Mouse (Mus musculus) neural tube, embryonic 12.5 days (tissue): ENCODE data around the gene Tdp1. TPM values are rescaled to one million over a fixed set of nuclear protein-coding genes. Genes with fewer than 3 reads are reported as not detected.

ENCODE experiments used
- ATAC-seq: fragments of 200-750 bp; cut with Nextera tagmentation; 2 replicates; pipeline ENCODE4 v1.8.0; 2017; ENCODE audit warnings: low read depth, mild to moderate bottlenecking, moderate TSS enrichment, moderate library complexity; ENCODE audit not compliant: low FRiP score
- H3K27ac ChIP-seq: fragments of 300-500 bp; sonication (generic); 2 replicates; pipeline ENCODE4 v1.5.1; 2016
- H3K27me3 ChIP-seq: fragments of 300-500 bp; sonication (generic); replicated peaks from 2 replicates; pipeline ENCODE4 v1.6.1; 2016; ENCODE audit warnings: mild to moderate bottlenecking
- H3K36me3 ChIP-seq: fragments of 300-500 bp; sonication (generic); 2 replicates; pipeline ENCODE4 v1.6.1; 2016; ENCODE audit warnings: mild to moderate bottlenecking
- H3K4me1 ChIP-seq: fragments of 300-500 bp; sonication (generic); 2 replicates; pipeline ENCODE4 v1.6.1; 2016
- H3K4me2 ChIP-seq: fragments of 300-500 bp; sonication (generic); replicated peaks from 2 replicates; pipeline ENCODE4 v1.6.1; 2016; ENCODE audit warnings: mild to moderate bottlenecking
- H3K4me3 ChIP-seq: fragments of 300-500 bp; sonication (generic); 2 replicates; pipeline ENCODE4 v1.5.1; 2016
- H3K9ac ChIP-seq: fragments of 300-500 bp; sonication (generic); 2 replicates; pipeline ENCODE4 v1.6.1; 2016; ENCODE audit warnings: mild to moderate bottlenecking
- H3K9me3 ChIP-seq: fragments of 300-500 bp; sonication (generic); 2 replicates; pipeline ENCODE4 v1.6.1; 2016; ENCODE audit warnings: mild to moderate bottlenecking
- WGBS: fragments of 180-500 bp; shearing (Covaris S2); methylation state at CpG from one replicate; pipeline ENCODE4 v1.1.7; 2016; 5-methylcytosine and 5-hydroxymethylcytosine counted together
- polyA plus RNA-seq: library from polyadenylated mRNA; unstranded; fragments of >200 nt; fragmentation: Nextera tagmentation; extraction: Ambion mirVana; gene quantifications from 2 replicates; pipeline ENCODE4 v1.2.1, GENCODE M21; 2016

The Tdp1 gene
- polyA plus RNA-seq, 1 experiment from 2014 or later = 62.2 TPM

- H3K36me3 ChIP-seq = peaks cover 35% of the 10 kb centered on the region
- 92% methylated on average over 8 of the region's 8 CpGs for WGBS
- H3K9ac ChIP-seq = no peak overlapping the region
- H3K27ac ChIP-seq = no peak overlapping the region
- no peaks in the 10 kb centered on the region for H3K9me3 ChIP-seq
- no peak overlapping the region for H3K4me2 ChIP-seq
- H3K27me3 ChIP-seq = no peaks in the 10 kb centered on the region
- H3K4me3 ChIP-seq = no peak overlapping the region
- no peak for ATAC-seq
- no peaks in the 10 kb centered on the region for H3K4me1 ChIP-seq
Observed at GRCm38 (mm10) chr12:99935403-99935802, 51.1 kb downstream of the Tdp1 start.

- Histone ChIP-seq H3K9me3 (no peaks in the 10 kb centered on the region), H3K4me3 (no peak overlapping the region), H3K36me3 (peaks cover 29% of the 10 kb centered on the region), H3K27me3 (no peaks in the 10 kb centered on the region), H3K9ac (no peak overlapping the region), H3K27ac (no peak overlapping the region), H3K4me2 (no peak overlapping the region), H3K4me1 (no peaks in the 10 kb centered on the region)
- WGBS = 80% methylated on average over 4 of the region's 4 CpGs
- ATAC-seq = no peak
Observed at GRCm38 (mm10) chr12:99938476-99938875, 54.2 kb downstream of the Tdp1 start.

DNA sequence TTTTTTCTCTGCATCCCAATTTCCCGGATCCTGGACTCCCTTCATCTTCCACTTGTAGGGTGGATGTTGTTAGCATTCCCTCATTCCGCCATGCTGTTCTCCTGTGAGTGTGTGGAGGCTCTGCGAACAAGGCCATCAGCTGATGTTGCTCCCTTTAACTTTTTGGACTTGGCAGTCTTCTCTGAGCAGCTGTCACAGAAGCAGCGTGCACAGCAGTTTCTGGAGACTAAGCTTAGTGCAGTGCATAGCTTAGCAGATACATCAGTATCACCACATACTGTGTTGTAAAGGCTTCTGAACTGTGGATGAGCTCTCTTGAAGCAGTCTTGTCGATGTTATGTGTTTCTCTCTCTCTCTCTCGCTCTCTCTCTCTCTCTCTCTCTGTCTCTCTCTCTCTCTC, 54.9 kb downstream of the Tdp1 start:
- no peak for ATAC-seq
- Histone ChIP-seq H3K9me3 (no peaks in the 10 kb centered on the region), H3K4me1 (no peaks in the 10 kb centered on the region), H3K4me3 (no peak overlapping the region), H3K27ac (no peak overlapping the region), H3K27me3 (no peaks in the 10 kb centered on the region), H3K4me2 (no peak overlapping the region), H3K36me3 (peaks cover 29% of the 10 kb centered on the region), H3K9ac (no peak overlapping the region)
- WGBS = 90% methylated on average over 6 of the region's 6 CpGs

DNA sequence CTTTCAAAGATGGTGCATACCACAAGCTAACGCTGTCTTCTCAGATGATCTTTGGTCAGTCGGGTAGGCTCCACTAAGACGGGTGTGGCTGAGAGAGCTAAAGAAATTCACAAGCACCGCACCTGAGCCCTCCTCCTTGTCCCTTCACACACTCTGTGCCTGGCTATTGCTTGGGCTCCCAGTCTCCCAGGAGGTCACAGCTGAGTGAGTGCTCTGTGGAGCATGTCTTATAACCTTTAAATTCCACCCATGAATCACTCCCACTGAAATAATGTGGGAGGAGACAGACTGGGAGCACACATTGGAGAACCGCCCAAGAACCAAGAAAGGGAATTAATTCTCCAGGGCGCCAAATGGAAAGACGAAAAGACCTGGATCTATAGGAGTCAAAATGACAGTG, 56.4 kb downstream of the Tdp1 start:
- H3K27ac ChIP-seq = no peak overlapping the region
- no peak overlapping the region for H3K9ac ChIP-seq
- H3K27me3 ChIP-seq = no peaks in the 10 kb centered on the region
- H3K36me3 ChIP-seq = peaks cover 28% of the 10 kb centered on the region
- H3K4me1 ChIP-seq = no peaks in the 10 kb centered on the region
- H3K9me3 ChIP-seq = no peaks in the 10 kb centered on the region
- 80% methylated on average over 7 of the region's 7 CpGs for WGBS
- no peak overlapping the region for H3K4me3 ChIP-seq
- no peak overlapping the region for H3K4me2 ChIP-seq
- ATAC-seq = 0 out of 2 replicates have a peak, but pooled peaks have one; percentile 58

DNA sequence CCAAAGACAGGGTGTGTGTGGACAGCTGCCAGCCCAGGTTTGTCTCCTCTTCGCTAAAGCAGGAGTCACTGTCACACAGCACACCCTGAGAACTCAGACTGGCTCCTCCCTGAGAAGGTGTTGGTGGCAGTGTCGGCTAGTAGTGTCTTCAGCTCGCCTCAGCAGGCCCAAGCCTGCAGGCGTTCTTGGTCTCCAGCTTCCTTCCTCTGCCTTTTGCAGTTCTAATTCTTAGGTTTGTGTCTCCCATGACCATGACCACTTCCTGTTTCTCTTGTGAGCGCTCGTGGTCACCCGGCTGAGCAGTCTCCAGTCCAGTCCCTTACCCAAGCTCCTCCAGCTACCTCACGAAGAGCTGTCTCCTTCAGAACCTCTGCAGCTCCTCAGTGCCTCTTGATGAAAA, 58.1 kb downstream of the Tdp1 start:
- Histone ChIP-seq H3K9me3 (no peaks in the 10 kb centered on the region), H3K9ac (no peak overlapping the region), H3K4me3 (no peak overlapping the region), H3K36me3 (peaks cover 14% of the 10 kb centered on the region; the same call in 1 of the 2 replicates), H3K4me2 (no peak overlapping the region), H3K27me3 (no peaks in the 10 kb centered on the region), H3K4me1 (no peaks in the 10 kb centered on the region), H3K27ac (no peak overlapping the region)
- no peak for ATAC-seq
- WGBS = 89% methylated on average over 8 of the region's 8 CpGs

DNA sequence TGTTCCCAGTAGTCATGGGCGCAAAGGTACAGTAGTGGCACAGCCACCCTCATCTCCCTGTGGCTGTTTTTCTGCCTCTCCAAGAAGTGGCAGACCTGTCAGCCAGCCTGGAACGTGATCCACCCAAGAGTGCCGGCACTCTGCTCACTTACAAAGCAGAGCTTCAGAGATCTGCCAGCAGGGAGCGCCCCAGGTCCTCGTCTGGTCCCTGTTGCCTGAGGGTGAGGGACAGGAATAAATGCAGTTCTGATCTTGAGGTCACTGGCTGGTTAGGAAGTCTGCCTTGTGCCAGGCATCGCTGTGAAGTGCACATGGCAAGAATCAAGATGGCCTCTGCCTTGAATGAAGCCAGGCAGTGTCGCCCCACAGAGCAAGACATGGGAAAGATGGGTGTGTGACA, 68.6 kb downstream of the Tdp1 start:
- Histone ChIP-seq H3K27me3 (no peaks in the 10 kb centered on the region), H3K4me2 (no peak overlapping the region), H3K4me1 (0 out of 2 replicates have a peak, but pooled peaks cover 1% of the 10 kb centered on the region), H3K27ac (no peak overlapping the region), H3K4me3 (no peak overlapping the region), H3K36me3 (peaks cover 11% of the 10 kb centered on the region), H3K9ac (no peak overlapping the region), H3K9me3 (no peaks in the 10 kb centered on the region)
- no peak for ATAC-seq
- 59% methylated on average over 7 of the region's 7 CpGs for WGBS

- ATAC-seq = no peak
- 88% methylated on average over 7 of the region's 7 CpGs for WGBS
Observed at GRCm38 (mm10) chr12:99956411-99956810, 72.1 kb downstream of the Tdp1 start.

DNA sequence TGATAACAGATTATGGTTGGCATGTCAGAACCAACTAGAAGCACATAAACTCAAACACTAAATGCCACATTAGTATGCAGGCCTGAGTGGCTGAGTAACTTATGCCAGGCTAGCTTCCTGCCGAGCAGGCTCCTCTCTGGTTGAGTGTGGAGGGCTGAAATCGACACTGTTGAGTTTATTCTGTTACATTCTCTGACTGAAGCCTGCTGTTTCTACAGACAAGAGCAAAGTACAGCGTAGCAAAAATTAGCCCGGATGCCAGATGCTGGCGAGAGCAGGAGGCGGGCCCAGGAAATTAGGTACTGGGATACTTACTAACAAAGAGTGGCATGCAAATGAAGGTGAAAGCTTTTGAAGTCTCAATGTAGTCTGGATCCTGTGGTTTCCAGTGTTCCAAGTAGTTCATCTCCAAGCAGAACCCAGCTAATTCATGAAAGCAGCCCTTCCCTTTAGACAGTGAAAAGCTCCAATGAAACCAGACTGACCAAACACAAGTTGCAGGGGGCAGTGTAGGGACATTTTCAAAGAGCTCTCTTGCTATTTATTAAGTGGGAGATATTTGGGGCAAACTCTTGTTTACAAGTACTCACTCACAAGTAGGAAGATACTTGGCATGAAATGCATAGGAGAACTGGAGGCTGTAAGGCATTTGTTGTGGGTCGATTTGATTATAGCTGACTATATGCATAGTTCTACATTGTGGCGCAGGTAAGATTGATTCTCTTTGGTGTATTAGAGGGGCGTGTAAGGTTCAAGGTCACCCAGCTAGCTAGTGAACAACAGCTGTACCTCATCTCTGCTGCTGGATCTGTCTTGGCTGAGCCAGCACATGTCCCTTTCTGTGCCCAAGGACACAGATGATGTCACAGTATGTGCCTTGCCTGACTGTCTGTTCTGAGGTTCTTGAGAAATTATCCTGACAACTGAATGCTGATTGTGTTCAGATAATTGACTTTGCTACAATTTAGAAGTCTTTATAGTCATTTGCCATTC, 74.0 kb downstream of the Tdp1 start:
- Histone ChIP-seq H3K9me3 (no peaks in the 10 kb centered on the region), H3K9ac (no peak overlapping the region), H3K36me3 (peaks cover 11% of the 10 kb centered on the region), H3K27me3 (peaks cover 11% of the 10 kb centered on the region; the same call in 1 of the 2 replicates), H3K27ac (no peak overlapping the region), H3K4me1 (peaks cover 10% of the 10 kb centered on the region), H3K4me2 (no peak overlapping the region), H3K4me3 (no peak overlapping the region)
- ATAC-seq = no peak
- 51% methylated on average over 9 of the region's 9 CpGs for WGBS

More at GRCm38 (mm10) chr12:99956411-99956810, 72.1 kb downstream of the Tdp1 start:
- peaks cover 11% of the 10 kb centered on the region for H3K36me3 ChIP-seq
- H3K4me2 ChIP-seq = no peak overlapping the region
- H3K9ac ChIP-seq = no peak overlapping the region
- H3K27ac ChIP-seq = no peak overlapping the region
- H3K9me3 ChIP-seq = no peaks in the 10 kb centered on the region
- H3K4me1 ChIP-seq = peaks cover 10% of the 10 kb centered on the region
- 0 out of 2 replicates have a peak, but pooled peaks cover 3% of the 10 kb centered on the region for H3K27me3 ChIP-seq
- no peak overlapping the region for H3K4me3 ChIP-seq

DNA sequence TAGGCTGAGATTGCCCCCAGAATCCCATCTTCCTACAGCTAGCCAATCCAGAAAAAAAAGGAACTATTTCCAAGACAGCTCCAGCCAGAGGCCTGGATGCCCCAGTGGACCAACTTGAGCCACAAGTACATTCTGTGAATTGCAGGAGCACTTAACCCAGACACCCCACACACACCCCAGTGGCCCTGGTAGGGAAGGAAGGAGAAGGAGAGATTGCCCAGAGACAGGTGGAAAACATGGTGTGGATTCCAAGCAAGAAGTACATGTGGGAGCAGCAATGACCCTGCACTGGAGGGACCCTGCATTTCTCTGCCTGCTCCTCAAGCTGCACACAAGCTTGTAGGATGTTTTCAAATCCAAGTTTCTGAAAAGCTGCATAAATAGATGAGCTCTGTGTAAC, 75.0 kb downstream of the Tdp1 start:
- Histone ChIP-seq H3K4me2 (no peak overlapping the region), H3K27ac (no peak overlapping the region), H3K4me1 (peaks cover 14% of the 10 kb centered on the region), H3K9ac (no peak overlapping the region), H3K9me3 (no peaks in the 10 kb centered on the region), H3K36me3 (peaks cover 11% of the 10 kb centered on the region), H3K4me3 (no peak overlapping the region), H3K27me3 (peaks cover 20% of the 10 kb centered on the region)
- ATAC-seq = no peak

- Histone ChIP-seq H3K27ac (no peak overlapping the region), H3K9ac (no peak overlapping the region), H3K36me3 (peaks cover 11% of the 10 kb centered on the region), H3K9me3 (no peaks in the 10 kb centered on the region), H3K27me3 (peaks cover 27% of the 10 kb centered on the region), H3K4me2 (no peak overlapping the region), H3K4me1 (peaks cover 20% of the 10 kb centered on the region), H3K4me3 (no peak overlapping the region)
- 20% methylated on average over 10 of the region's 10 CpGs for WGBS
- ATAC-seq = no peak
Observed at GRCm38 (mm10) chr12:99959930-99960329, 75.6 kb downstream of the Tdp1 start.

DNA sequence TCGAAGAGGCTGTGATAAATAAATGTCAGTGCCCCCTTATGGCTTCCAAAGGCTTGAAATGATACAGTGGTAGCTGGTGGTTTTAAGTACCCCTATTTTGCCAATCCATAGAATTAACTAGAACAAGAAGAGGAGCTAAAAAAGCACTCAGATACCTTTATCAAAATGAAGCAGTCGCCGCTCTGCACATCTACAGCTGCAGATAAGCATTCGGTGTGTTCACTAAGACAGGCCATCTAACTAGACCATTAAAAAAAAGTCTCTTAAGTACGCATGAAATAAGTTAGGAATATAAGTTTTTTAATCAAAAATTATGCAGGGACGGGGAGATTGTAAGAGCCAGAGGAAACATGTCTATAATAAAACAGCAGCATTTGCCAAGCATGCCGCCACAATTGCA, 76.4 kb downstream of the Tdp1 start:
- H3K27me3 ChIP-seq = peaks cover 34% of the 10 kb centered on the region
- peaks cover 26% of the 10 kb centered on the region for H3K4me1 ChIP-seq
- peaks cover 6% of the 10 kb centered on the region for H3K36me3 ChIP-seq
- no peaks in the 10 kb centered on the region for H3K9me3 ChIP-seq
- H3K4me2 ChIP-seq = no peak overlapping the region
- no peak for ATAC-seq
- WGBS = 92% methylated on average over 7 of the region's 7 CpGs
- no peak overlapping the region for H3K9ac ChIP-seq
- H3K4me3 ChIP-seq = no peak overlapping the region
- no peak overlapping the region for H3K27ac ChIP-seq

DNA sequence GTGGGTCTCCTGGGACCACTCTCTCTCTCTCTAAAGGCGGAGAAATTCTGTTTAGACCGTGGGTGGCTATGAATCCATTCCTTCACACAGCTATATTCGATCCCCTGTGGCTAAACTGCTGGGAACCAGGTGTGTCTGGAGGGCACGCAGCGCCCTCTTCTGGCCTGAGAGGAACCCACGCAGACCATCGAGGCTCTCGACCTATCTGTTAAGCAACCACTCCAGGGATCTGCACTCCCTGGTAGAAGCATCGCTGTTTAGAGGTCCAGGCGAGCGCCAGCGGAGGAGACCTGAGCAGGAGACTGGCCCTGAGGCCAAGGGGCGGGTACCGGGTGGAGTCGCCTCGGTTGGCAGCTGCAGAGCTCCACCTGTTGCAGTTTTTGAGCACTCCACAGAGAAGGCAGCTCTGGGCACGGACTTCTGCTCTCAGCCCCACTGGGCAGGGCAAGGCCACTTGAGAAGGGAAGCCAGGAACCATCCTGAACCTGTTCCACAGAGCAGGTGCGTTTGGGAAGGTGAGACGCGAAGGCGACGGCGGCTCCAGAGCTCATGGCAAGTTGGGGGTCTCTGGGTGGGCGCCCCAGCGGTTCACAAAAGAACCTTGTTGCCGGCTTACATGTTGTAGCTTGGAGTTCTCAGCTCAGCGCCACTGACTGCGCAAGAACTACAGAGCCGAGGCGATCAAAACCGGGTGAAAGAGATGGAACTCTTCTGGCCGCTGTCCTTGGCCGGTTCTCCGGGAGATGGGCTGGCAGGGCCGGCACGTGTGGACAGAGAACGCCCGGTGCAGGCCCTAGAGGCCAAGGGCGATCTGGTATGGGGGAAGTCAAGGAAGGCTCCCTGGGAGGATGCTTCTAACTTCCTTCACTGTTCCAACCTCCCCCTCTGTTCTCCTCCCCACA, 80.2 kb downstream of the Tdp1 start, which contains the start of gene Kcnk13:
Gene Kcnk13, plus strand, starts transcription at position 199 of the 902 bp plus-strand sequence.
- WGBS = 1% methylated on average over 39 of the region's 39 CpGs
- Histone ChIP-seq H3K9me3 (no peaks in the 10 kb centered on the region), H3K4me1 (peaks cover 28% of the 10 kb centered on the region), H3K36me3 (no peaks in the 10 kb centered on the region), H3K4me3 (peak within 1 kb of the TSS; percentile 50), H3K9ac (peak within 1 kb of the TSS; percentile 50), H3K27me3 (peaks cover 70% of the 10 kb centered on the region), H3K4me2 (peak within 1 kb of the TSS; percentile 98), H3K27ac (no peak within 1 kb of the TSS)
- ATAC-seq = peak; percentile 57; the same call in 1 of the 2 replicates
